Mouse (Mus musculus): Measurements from ENCODE around the gene Pard3b.

DNA sequence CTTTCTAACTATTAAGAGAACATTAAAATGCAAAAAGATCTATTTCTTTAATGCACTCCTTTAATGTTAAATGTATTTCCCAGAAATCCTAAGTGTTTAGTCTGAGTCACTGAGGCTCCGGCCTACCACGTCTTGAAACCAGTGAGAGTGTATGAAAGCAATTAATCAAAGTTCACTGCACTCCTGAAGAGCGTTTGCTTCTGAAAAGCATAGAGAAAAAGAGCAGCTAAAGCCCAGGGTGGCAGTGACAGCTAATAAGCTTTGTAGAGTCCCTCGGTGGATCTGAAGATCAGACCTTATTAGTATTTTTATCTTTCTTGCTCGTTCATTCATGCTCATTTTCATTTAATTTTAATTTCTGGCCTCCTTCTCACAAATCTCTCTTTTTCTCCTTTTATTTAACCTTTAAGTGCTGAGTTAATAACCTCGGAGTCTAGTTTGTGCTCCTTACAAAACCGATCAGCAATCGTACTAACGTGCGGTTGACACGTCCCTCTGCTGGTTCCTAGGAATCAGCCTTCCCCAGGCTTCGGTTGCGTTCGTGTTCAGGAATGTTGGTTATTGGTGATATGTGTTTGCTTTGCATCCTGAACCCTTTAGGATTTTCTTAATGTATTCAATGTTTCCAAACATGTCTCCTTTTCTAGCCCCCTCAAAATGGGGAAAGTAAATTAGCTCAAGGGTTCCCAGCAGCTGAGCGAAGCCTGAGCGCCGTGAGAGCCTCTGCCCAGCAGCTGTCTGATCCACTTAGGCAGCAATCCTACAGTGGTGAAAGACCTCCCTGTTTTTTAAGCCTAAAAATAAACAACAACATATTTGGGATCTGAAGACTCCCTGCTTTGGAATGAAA is 790.9 kb downstream of the Pard3b start:
- no peak for TF ChIP-seq CTCF (conservative IDR thresholded peaks at IDR 0.05; ENCODE audit: low read length)
- TF ChIP-seq POU5F1 (IDR thresholded peaks at IDR 0.05; ENCODE audit: borderline replicate concordance, low read length), result no peak
